Mouse (Mus musculus) ES-Bruce4 (cell line): ENCODE data around the gene Camta1. TPM values are rescaled to one million over a fixed set of nuclear protein-coding genes. Genes with fewer than 3 reads are reported as not detected.

Source experiments
- H3K27ac ChIP-seq: 2 replicates; pipeline ENCODE4 v1.5.1; 2012; ENCODE audit warnings: low read length, inconsistent platforms; ENCODE audit not compliant: insufficient read depth
- H3K27me3 ChIP-seq: 2 replicates; pipeline ENCODE4 v1.6.1; 2012; ENCODE audit warnings: mild to moderate bottlenecking, low read length, inconsistent platforms; ENCODE audit not compliant: control insufficient read depth, poor library complexity, insufficient read depth, severe bottlenecking
- H3K36me3 ChIP-seq: 2 replicates; pipeline ENCODE4 v1.6.1; 2012; ENCODE audit warnings: inconsistent platforms, mild to moderate bottlenecking, low read length, moderate library complexity; ENCODE audit not compliant: control insufficient read depth, poor library complexity, insufficient read depth, severe bottlenecking
- H3K4me1 ChIP-seq: one replicate; pipeline ENCODE4 v1.8.1; 2011; ENCODE audit warnings: low read length; ENCODE audit not compliant: control insufficient read depth, insufficient read depth
- H3K4me3 ChIP-seq: 2 replicates; pipeline ENCODE4 v1.5.1; 2011; ENCODE audit warnings: low read depth, mild to moderate bottlenecking, low read length
- H3K9ac ChIP-seq: 2 replicates; pipeline ENCODE4 v1.6.1; 2012; ENCODE audit warnings: low read depth, mild to moderate bottlenecking, inconsistent platforms; ENCODE audit not compliant: poor library complexity, severe bottlenecking
- H3K9me3 ChIP-seq: replicated peaks from 2 replicates; pipeline ENCODE4 v1.6.1; 2012; ENCODE audit warnings: mild to moderate bottlenecking, low read length, inconsistent platforms; ENCODE audit not compliant: control insufficient read depth, poor library complexity, insufficient read depth, severe bottlenecking
- CTCF ChIP-seq: IDR thresholded peaks from one replicate; pipeline ENCODE4 v1.8.1; 2011; ENCODE audit warnings: low read depth, low read length
- EP300 ChIP-seq: IDR thresholded peaks from 2 replicates; pipeline ENCODE4 v1.6.1; 2011; ENCODE audit warnings: low read depth, low read length; ENCODE audit not compliant: insufficient read depth
- POLR2A ChIP-seq: IDR thresholded peaks from one replicate; pipeline ENCODE4 v1.8.1; 2011; ENCODE audit warnings: low read length; ENCODE audit not compliant: insufficient read depth
- polyA plus RNA-seq: library from polyadenylated mRNA; stranded (reverse); fragments of >200 nt; gene quantifications from 2 replicates; pipeline ENCODE4 v1.2.4, GENCODE M21; 2011; ENCODE audit warnings: low read depth; ENCODE audit not compliant: missing spikeins, insufficient read depth, insufficient read length

The Camta1 gene
- polyA plus RNA-seq, 1 experiment, result 85.3 TPM

DNA sequence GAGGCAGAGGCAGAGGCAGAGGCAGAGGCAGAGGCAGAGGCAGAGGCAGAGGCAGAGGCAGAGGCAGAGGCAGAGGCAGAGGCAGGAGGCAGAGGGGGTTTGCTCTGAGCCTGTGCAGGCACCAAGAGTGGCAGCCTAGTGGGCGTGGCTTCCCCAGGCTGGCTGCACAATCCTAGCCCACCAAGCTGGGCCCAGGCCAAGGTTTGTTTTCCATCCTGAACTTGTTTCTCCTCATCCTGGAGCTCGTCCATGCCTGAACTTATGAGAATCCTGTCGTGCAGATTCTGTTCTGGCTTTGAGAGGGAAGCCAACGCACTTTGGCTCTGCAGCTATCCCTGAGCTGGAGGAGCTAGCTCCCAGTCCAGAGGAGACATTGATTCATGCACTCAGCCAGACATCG is 123.4 kb downstream of the Camta1 start:
- H3K9ac ChIP-seq, result no peak overlapping the region
- no peak overlapping the region for H3K27ac ChIP-seq
- TF ChIP-seq POLR2A (no peak), CTCF (no peak), EP300 (no peak)
- no peaks in the 10 kb centered on the region for H3K36me3 ChIP-seq
- H3K27me3 ChIP-seq, result no peaks in the 10 kb centered on the region
- no peak overlapping the region for H3K4me3 ChIP-seq
- no peaks in the 10 kb centered on the region for H3K4me1 ChIP-seq
- no peaks in the 10 kb centered on the region for H3K9me3 ChIP-seq

DNA sequence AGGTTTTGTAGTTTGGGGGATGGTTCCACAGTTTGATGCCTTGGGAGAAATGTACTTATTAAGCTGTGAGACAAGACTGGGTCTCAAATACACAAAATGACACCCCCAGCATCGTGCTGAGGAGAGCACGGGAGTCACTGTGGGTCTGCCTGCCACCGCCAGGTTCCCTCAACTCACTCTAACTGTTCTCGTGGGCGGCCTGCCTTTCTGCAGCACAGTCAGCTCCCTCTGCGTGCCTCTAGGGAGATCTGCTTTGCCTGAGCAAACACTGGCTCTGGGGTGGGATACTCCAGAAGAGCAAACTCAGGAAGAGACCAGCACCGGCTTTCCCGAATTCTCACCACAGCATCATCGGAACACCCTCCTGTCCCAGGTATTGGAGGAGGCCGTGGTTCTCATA is 129.0 kb downstream of the Camta1 start:
- Histone ChIP-seq H3K9me3 (no peaks in the 10 kb centered on the region), H3K4me3 (no peak overlapping the region), H3K9ac (no peak overlapping the region), H3K27ac (no peak overlapping the region), H3K36me3 (no peaks in the 10 kb centered on the region), H3K4me1 (no peaks in the 10 kb centered on the region), H3K27me3 (no peaks in the 10 kb centered on the region)
- TF ChIP-seq CTCF (no peak), EP300 (no peak), POLR2A (no peak)

DNA sequence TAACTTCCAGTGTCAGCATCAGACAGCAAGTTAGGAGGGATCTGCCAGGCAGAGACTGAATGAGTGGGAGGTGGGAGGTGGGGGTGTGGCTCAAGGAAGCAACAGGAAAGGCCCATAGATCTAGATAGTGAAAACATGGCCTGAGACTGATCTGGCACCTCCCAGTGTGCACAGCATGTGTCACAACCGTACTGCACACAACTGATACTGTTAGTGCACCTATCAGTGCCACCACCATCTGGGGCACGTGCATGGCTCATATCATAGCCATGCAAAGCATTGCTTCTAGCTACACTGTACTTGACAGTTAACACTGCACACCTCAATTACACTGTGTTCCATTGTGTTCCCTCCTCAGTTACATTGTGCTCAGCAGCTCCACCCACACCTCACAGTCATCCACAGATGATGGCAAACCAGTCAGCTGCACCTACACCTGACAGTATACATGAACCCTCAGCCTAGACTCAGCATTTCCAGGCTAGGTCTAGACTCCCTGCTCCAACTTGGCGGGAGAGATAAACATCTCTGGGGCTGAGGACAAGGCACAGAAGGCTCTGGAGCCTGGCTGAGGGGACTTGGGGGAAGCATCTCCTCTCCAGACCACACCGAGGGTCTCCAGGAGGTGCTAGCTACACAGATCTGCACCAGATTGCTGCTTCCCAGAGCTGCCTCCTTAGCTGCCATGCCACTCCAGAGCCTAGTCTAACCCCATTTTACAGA is 131.5 kb downstream of the Camta1 start:
- H3K4me3 ChIP-seq, result no peak overlapping the region

DNA sequence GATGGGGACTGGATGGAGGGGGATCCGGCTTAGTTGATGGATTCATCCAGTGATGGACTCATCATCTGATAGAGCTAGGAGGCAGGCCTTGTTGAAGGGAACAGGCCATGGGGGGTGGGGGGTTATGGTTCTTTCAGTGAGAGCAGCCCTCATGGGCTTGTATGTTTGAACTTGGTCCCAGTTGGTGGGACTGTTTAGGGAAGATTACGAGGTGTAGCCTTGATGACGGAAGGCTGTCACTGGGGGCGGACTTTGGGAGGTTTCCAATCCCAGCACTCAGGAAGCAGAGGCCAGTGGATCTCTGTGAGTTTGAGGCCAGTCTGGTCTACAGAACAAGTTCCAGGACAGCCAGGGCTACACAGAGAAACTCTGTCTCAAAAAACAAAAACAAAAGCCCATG is 132.6 kb downstream of the Camta1 start:
- no peak for TF ChIP-seq CTCF
- TF ChIP-seq POLR2A, result no peak
- no peak for TF ChIP-seq EP300
- Histone ChIP-seq H3K27me3 (no peaks in the 10 kb centered on the region), H3K9ac (no peak overlapping the region), H3K27ac (no peak overlapping the region), H3K4me1 (no peaks in the 10 kb centered on the region), H3K9me3 (no peaks in the 10 kb centered on the region), H3K4me3 (no peak overlapping the region), H3K36me3 (no peaks in the 10 kb centered on the region)

More for the DNA sequence above, 131.5 kb downstream of the Camta1 start:
- Histone ChIP-seq H3K4me1 (no peaks in the 10 kb centered on the region), H3K9ac (no peak overlapping the region), H3K27ac (no peak overlapping the region), H3K36me3 (no peaks in the 10 kb centered on the region), H3K27me3 (no peaks in the 10 kb centered on the region), H3K9me3 (no peaks in the 10 kb centered on the region)
- TF ChIP-seq POLR2A (no peak), CTCF (no peak), EP300 (no peak)

DNA sequence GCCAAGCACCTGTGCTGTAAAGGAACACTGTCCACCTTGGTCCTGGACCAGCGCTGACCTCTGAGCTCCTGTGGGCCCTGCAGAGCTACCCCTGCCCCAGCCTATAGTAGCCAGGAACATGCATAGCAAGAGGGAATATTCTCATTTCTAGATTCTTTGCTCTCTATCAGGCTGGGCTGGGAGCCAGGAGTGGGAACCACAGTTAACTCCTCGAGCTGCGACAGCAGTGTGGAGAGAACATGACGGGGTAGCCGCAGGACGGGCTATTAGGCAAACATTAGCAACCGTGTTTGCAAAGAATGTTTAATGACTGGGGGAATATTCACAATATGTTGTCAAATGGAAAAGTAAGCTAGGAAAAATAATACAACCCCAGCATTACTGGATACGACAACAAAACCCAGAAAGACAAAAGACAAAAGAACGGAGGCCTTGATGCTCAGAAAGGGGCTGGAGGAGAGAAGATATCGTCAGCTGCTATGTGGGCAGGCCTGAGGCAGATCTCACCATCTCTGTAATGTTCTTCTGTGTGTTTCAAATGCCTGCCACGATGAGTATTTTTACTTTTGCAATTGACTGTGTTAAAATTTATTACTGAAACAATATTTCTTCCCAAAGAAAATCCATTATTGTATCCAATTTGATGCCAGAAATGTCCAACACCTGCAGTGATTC is 133.1 kb downstream of the Camta1 start:
- no peak overlapping the region for H3K9ac ChIP-seq
- TF ChIP-seq CTCF (no peak), POLR2A (no peak), EP300 (no peak)
- no peak overlapping the region for H3K4me3 ChIP-seq
- no peaks in the 10 kb centered on the region for H3K27me3 ChIP-seq
- no peaks in the 10 kb centered on the region for H3K36me3 ChIP-seq
- no peak overlapping the region for H3K27ac ChIP-seq
- no peaks in the 10 kb centered on the region for H3K4me1 ChIP-seq
- no peaks in the 10 kb centered on the region for H3K9me3 ChIP-seq

DNA sequence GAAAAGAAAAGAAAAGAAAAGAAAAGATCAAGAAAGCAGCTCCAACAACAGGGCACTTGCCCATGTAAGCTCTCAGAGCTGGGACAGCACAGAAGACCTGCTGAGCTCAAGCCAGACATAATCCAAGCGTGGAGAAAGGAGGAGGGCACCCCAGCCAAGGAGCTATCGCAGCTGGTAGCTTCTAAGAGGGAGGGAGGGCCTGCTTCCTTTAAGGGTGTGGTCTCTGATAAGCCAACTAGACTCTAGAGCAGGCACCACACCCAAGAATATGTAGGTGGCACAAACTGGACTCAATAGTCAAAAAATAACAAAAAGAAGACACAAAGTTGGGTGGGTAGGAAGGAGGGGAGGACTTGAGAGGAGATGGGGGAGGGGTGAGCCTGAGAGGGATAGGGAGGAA is 135.3 kb downstream of the Camta1 start:
- Histone ChIP-seq H3K4me1 (no peaks in the 10 kb centered on the region), H3K27me3 (no peaks in the 10 kb centered on the region), H3K36me3 (no peaks in the 10 kb centered on the region), H3K27ac (no peak overlapping the region), H3K9me3 (no peaks in the 10 kb centered on the region), H3K9ac (no peak overlapping the region), H3K4me3 (no peak overlapping the region)
- TF ChIP-seq CTCF, result no peak
- no peak for TF ChIP-seq EP300
- TF ChIP-seq POLR2A, result no peak
